Mouse (Mus musculus) CH12.LX (cell line): ENCODE data around the gene Nexn. TPM values are rescaled to one million over a fixed set of nuclear protein-coding genes. Genes with fewer than 3 reads are reported as not detected.
A peak's percentile ranks its signal among the peaks of the same experiment; 100 is the strongest.

Source experiments
- DNase-seq: peaks from one replicate; pipeline ENCODE4 v3.0.0-alpha.2; 2013; ENCODE audit errors: extremely low read depth
- H3K27ac ChIP-seq: 2 replicates; pipeline ENCODE4 v1.5.1; 2012; ENCODE audit warnings: low read depth, mild to moderate bottlenecking, control low read depth, moderate library complexity; ENCODE audit not compliant: insufficient read depth
- H3K27me3 ChIP-seq: replicated peaks from 2 replicates; pipeline ENCODE3; 2012; ENCODE audit warnings: inconsistent platforms
- H3K36me3 ChIP-seq, 2 experiments: replicated peaks in 1 of 2; 2 replicates each; pipeline versions ENCODE3 to v1.6.1; 2012; ENCODE audit warnings: inconsistent platforms in 1 of 2, low read length in 1 of 2, mild to moderate bottlenecking in 1 of 2, mixed read lengths in 1 of 2, moderate library complexity in 1 of 2; ENCODE audit not compliant: control insufficient read depth in 1 of 2, insufficient read depth in 1 of 2
- H3K4me1 ChIP-seq, 2 experiments: 2 replicates each; pipeline ENCODE4 v1.6.1; 2012; ENCODE audit warnings: inconsistent platforms in 1 of 2, moderate library complexity in 1 of 2; ENCODE audit not compliant: insufficient read depth in 2 of 2, control insufficient read depth in 1 of 2
- H3K4me2 ChIP-seq: 2 replicates; pipeline ENCODE4 v1.6.1; 2012; ENCODE audit warnings: low read depth, mild to moderate bottlenecking, control low read depth; ENCODE audit not compliant: poor library complexity, insufficient read depth, severe bottlenecking
- H3K4me3 ChIP-seq, 3 experiments: fragments of 150-350 bp in 1 of 3; sonication (generic) in 1 of 3; replicated peaks in 1 of 3; 2 replicates each; pipeline versions ENCODE3 to v1.5.1; 2011 to 2012; ENCODE audit warnings: low read depth in 2 of 3, low read length in 2 of 3, mild to moderate bottlenecking in 2 of 3, moderate library complexity in 2 of 3, control low read depth in 1 of 3, improper control_type of control experiment in 1 of 3, inconsistent platforms in 1 of 3, mixed read lengths in 1 of 3; ENCODE audit not compliant: poor library complexity in 1 of 3
- H3K79me2 ChIP-seq: replicated peaks from 2 replicates; pipeline ENCODE4 v1.6.1; 2012; ENCODE audit warnings: mild to moderate bottlenecking, moderate library complexity; ENCODE audit not compliant: control insufficient read depth, poor library complexity, insufficient read depth, severe bottlenecking; ENCODE audit errors: extremely low read depth
- H3K9ac ChIP-seq: 2 replicates; pipeline ENCODE4 v1.6.1; 2012; ENCODE audit warnings: low read depth, mild to moderate bottlenecking, control low read depth, moderate library complexity; ENCODE audit not compliant: insufficient read depth
- H3K9me3 ChIP-seq: replicated peaks from 2 replicates; pipeline ENCODE3; 2012; ENCODE audit warnings: low read length, inconsistent platforms, mixed read lengths
- JUN ChIP-seq: IDR thresholded peaks from 2 replicates; pipeline ENCODE4 v1.6.1; 2011; ENCODE audit warnings: low read depth, mild to moderate bottlenecking, low read length, improper control_type of control experiment, moderate library complexity; ENCODE audit not compliant: insufficient read depth
- MAX ChIP-seq: IDR thresholded peaks from 2 replicates; pipeline ENCODE4 v1.6.1; 2011; ENCODE audit warnings: low read length, improper control_type of control experiment
- MYC ChIP-seq: IDR thresholded peaks from 2 replicates; pipeline ENCODE4 v1.6.1; 2011; ENCODE audit warnings: low read depth, mild to moderate bottlenecking, improper control_type of control experiment, low read length
- POLR2AphosphoS2 ChIP-seq: IDR thresholded peaks from 2 replicates; pipeline ENCODE4 v1.6.1; 2011; ENCODE audit warnings: low read depth, low read length, improper control_type of control experiment
- USF1 ChIP-seq: IDR thresholded peaks from 2 replicates; pipeline ENCODE4 v1.6.1; 2014; ENCODE audit warnings: low read depth, mild to moderate bottlenecking, inconsistent platforms, low read length, improper control_type of control experiment
- ZC3H11A ChIP-seq: IDR thresholded peaks from 2 replicates; pipeline ENCODE4 v1.6.1; 2012; ENCODE audit warnings: low read depth, mild to moderate bottlenecking, inconsistent platforms, low read length, improper control_type of control experiment
- ZKSCAN1 ChIP-seq: IDR thresholded peaks from 2 replicates; pipeline ENCODE4 v1.6.1; 2012; ENCODE audit warnings: low read depth, inconsistent platforms, low read length, improper control_type of control experiment, borderline replicate concordance
- dilution Hi-C: fragments of 300-500 bp; cut with MboI; formaldehyde crosslinking; loops from 2 replicates; pipeline ENCODE4 v1.14.3; 2020; ENCODE audit warnings: low sequenced_read_pairs; ENCODE audit not compliant: extremely low pct_unique_long_range_greater_than_20kb, extremely low pct_ligation_motif_present
- in situ Hi-C: fragments of 300-500 bp; cut with MboI; formaldehyde crosslinking; loops from 3 replicates; pipeline ENCODE4 v1.14.3; 2019; ENCODE audit warnings: low sequenced_read_pairs, low pct_ligation_motif_present, low pct_unique_long_range_greater_than_20kb, mixed read lengths
- polyA plus RNA-seq: library from polyadenylated mRNA; unstranded; fragments of >175 nt; gene quantifications from 2 replicates; pipeline ENCODE4 v1.2.1, GENCODE M21; 2012; ENCODE audit warnings: low read depth; ENCODE audit not compliant: insufficient read length
- total RNA-seq, 2 experiments: library from RNA; depleted of rRNA; stranded (reverse); fragments of 300-350 nt in 1 of 2; fragments of >200 nt in 1 of 2; gene quantifications; 2 replicates each; pipeline ENCODE4 v1.2.3; 2012 to 2014

Nexn gene
- total and polyA plus RNA-seq, 3 experiments, result 0.08 to 0.17 TPM; not detected in 1

DNA sequence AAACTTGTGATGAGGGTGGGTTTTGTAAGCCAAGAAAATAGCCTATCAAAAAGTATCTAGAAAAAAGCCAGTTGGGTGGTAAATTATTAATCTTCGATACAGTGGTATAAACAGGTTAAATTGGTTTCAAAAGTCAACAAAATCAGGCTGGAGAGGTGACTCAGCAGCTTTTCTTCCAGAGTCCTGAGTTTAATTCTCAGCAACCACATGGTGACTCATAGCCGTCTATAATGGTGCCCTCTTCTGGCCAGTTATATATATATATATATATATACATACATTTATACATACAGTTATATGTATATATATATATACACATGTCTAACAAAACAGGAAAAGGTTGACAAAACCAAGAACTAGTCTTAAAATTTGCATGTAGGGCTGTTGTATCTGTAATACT is 27.3 kb downstream of the Nexn start:
- H3K27ac ChIP-seq, result no peak overlapping the region
- no peak overlapping the region for H3K9ac ChIP-seq
- H3K79me2 ChIP-seq, result no peaks in the 10 kb centered on the region; the same call in 1 of the 2 replicates
- H3K36me3 ChIP-seq, result peaks cover 32 to 81% of the 10 kb centered on the region in 2 experiments
- peak; percentile 36; the same call in 1 of the 2 replicates for TF ChIP-seq MYC
- no peak for TF ChIP-seq ZC3H11A
- dilution Hi-C loops, result no loop called here
- H3K4me1 ChIP-seq, result peaks cover 0 to 10% of the 10 kb centered on the region in 2 experiments; a peak in 1 of 4 replicates
- H3K9me3 ChIP-seq, result no peaks in the 10 kb centered on the region
- no peaks in the 10 kb centered on the region for H3K27me3 ChIP-seq
- peak; percentile 48 for DNase-seq
- in situ Hi-C loops, result no loop called here
- no peak overlapping the region for H3K4me2 ChIP-seq
- H3K4me3 ChIP-seq, result no peak overlapping the region

DNA sequence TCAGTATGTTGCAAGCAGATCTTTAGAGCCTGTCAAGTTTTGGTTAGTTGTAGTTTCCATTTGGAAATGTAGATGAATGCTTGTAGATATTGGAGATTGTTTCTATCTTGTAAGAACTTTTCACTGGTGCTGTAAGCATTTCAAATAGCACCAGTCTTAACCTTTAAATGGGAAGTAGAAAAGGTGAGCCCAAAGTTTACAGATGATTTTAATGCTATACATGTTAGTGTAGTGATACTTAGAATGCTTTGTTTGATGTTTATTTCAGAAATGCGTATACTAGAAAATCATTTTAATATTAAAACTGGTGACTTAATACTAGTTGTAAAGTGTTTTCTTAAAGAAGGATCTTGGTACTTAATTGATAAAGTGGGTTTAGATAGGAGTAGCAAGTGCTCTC is 30.3 kb downstream of the Nexn start:
- H3K4me3 ChIP-seq, result no peak overlapping the region
- H3K36me3 ChIP-seq, result peaks cover 45 to 90% of the 10 kb centered on the region in 2 experiments
- TF ChIP-seq USF1, result no peak
- no peak for TF ChIP-seq ZKSCAN1
- peak; percentile 63 for TF ChIP-seq POLR2AphosphoS2
- TF ChIP-seq ZC3H11A, result no peak
- no peak for TF ChIP-seq MYC
- TF ChIP-seq MAX, result no peak
- no peak overlapping the region for H3K9ac ChIP-seq
- dilution Hi-C loops, result no loop called here
- no peak for DNase-seq
- in situ Hi-C loops, result no loop called here
- H3K4me2 ChIP-seq, result no peak overlapping the region
- no peaks in the 10 kb centered on the region for H3K9me3 ChIP-seq
- peaks cover 10% of the 10 kb centered on the region for H3K79me2 ChIP-seq
- H3K27me3 ChIP-seq, result no peaks in the 10 kb centered on the region
- H3K27ac ChIP-seq, result no peak overlapping the region
- peaks cover 0 to 23% of the 10 kb centered on the region in 2 experiments; a peak in 2 of 4 replicates for H3K4me1 ChIP-seq

DNA sequence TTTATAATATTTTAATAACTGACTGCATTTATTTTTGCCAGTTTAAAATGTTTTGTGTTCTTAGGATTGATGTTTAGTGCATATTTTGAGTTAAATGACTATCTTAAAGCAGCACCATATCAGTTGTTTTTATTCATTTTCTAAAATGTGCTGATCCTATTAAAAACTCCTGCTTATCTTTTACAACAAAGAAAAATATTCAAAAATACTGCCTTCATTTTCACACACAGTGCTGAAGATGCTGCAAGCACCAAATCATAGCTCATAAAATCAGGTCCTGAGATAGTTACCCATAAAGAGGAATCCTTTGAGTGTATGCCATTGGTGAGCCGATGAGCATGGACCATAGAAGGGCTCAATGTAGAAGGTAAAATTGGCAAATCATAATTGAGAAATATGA is 30.9 kb downstream of the Nexn start:
- TF ChIP-seq POLR2AphosphoS2, result peak; percentile 82
- TF ChIP-seq JUN, result no peak
- TF ChIP-seq, all 38 proteins: peak for 1
- Histone ChIP-seq H3K9ac (no peak overlapping the region), H3K27me3 (no peaks in the 10 kb centered on the region), H3K4me3 (no peak overlapping the region), H3K27ac (no peak overlapping the region), H3K79me2 (peaks cover 15% of the 10 kb centered on the region), H3K9me3 (no peaks in the 10 kb centered on the region), H3K4me2 (no peak overlapping the region), H3K36me3 (peaks cover 47 to 89% of the 10 kb centered on the region in 2 experiments), H3K4me1 (peaks cover 0 to 24% of the 10 kb centered on the region in 2 experiments; a peak in 2 of 4 replicates)
- DNase-seq, result no peak
- in situ Hi-C loops, result no loop called here
- dilution Hi-C loops, result no loop called here
